Mouse (Mus musculus): ENCODE results near the gene Vmn1r82. TPM values are rescaled to one million over a fixed set of nuclear protein-coding genes. Genes with fewer than 3 reads are reported as not detected.

Gene Vmn1r82
- not detected for total RNA-seq (2021)

DNA sequence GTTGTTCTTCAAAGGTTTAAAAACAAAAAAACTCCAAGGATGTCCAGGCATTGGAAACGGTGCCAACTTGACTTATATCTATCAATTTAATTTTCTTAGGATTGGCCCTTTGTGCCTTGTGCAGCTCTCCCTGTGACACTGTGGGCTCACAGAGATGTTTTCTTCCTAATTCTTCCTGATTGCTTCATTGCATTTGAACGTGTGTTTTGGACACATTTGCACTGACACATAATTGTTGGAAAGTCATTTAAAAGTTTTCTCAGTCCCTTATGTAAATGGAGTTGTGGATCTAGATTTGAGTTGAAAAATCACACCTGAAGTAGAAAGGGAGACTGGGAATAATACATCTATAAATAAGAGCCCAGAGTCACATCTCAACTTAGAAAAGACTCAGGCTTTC is at the start of gene Vmn1r82:
Vmn1r82 (plus strand) TSS at position 301 of the 400 bp plus-strand sequence.
- intact Hi-C loops (cut with DNase I) = no loop called here
- no peak for DNase-seq

DNA sequence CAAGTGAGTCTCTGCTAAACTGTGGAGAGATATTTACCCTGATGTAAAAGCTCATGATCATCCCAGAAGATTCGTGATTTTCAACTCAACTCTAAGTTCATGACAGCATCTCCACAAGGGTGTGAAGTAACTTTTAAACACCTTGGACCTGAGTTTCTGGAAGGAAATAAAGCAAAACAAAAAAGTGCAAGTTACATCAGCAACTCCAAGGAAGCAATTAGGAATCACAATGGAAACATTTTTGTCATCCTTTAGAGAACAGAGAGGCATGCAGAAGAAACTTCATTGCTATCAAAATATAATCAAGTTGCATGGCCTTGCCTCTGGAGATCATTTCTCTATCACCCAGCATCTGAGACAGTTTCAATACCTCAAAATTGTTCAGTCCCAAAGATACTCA is 32.1 kb upstream of the Vmn1r82 start, which contains the start of gene Vmn1r81:
Vmn1r81 (minus strand) TSS at position 101 of the 400 bp plus-strand sequence.
- intact Hi-C loops (cut with DNase I) = no loop called here
- no peak for DNase-seq

DNA sequence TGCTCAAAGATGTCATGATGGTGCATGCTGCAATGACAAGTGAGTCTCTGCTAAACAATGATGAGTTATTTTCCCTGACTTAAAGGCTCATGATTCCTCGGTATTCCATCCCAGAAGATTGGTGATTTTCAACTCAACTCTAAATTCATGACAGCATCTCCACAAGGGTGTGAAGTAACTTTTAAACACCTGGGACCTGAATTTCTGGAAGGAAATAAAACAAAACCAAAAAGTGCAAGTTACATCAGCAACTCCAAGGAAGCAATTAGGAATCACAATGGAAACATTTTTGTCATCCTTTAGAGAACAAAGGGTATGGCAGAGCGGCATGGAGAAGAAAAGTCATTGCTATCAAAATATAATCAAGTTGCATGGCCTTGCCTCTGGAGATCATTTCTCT is 29.2 kb downstream of the Vmn1r82 start, which contains the start of gene Vmn1r83:
Vmn1r83 (minus strand) TSS at position 101 of the 400 bp plus-strand sequence.
- intact Hi-C loops (cut with DNase I) = no loop called here

More for the DNA sequence above, 29.2 kb downstream of the Vmn1r82 start, which contains the start of gene Vmn1r83:
- DNase-seq = no peak

Other genes with a start within 250 kb of the Vmn1r82 start
- gene Vmn1r78, start 150.2 kb upstream of the Vmn1r82 start, total RNA-seq (2021) = not detected
- not detected for gene Vmn1r79, start 129.2 kb upstream of the Vmn1r82 start, total RNA-seq (2021)
- not detected for gene Vmn1r80, start 111.1 kb upstream of the Vmn1r82 start, total RNA-seq (2021)
- gene Vmn1r81, start 32.2 kb upstream of the Vmn1r82 start, total RNA-seq (2021) = not detected
- not detected for gene Vmn1r83, start 29.1 kb downstream of the Vmn1r82 start, total RNA-seq (2021)
- not detected for gene Vmn1r84, start 68.8 kb downstream of the Vmn1r82 start, total RNA-seq (2021)
- gene Zfp551, start 122.3 kb downstream of the Vmn1r82 start, total RNA-seq (2021) = 1 to 10 TPM; 2.5 TPM
- gene Zfp606, start 177.9 kb downstream of the Vmn1r82 start, total RNA-seq (2021) = 10 to 100 TPM; 10.1 to 10.5 TPM
- gene 2900092C05Rik, start 212.1 kb downstream of the Vmn1r82 start, total RNA-seq (2021) = not detected

Measured in heart, postnatal 36 days (tissue).